Mouse (Mus musculus) heart, postnatal 0 days (tissue): ENCODE measurements around the gene Rbck1.

Experiments used
- CTCF ChIP-seq: IDR thresholded peaks from 2 replicates; pipeline ENCODE4 v1.5.1; 2016; ENCODE audit warnings: antibody characterized with exemption, control low read depth, low read depth
- EP300 ChIP-seq: IDR thresholded peaks from 2 replicates; pipeline ENCODE4 v1.6.1; 2016; ENCODE audit warnings: antibody characterized with exemption, low read depth

DNA sequence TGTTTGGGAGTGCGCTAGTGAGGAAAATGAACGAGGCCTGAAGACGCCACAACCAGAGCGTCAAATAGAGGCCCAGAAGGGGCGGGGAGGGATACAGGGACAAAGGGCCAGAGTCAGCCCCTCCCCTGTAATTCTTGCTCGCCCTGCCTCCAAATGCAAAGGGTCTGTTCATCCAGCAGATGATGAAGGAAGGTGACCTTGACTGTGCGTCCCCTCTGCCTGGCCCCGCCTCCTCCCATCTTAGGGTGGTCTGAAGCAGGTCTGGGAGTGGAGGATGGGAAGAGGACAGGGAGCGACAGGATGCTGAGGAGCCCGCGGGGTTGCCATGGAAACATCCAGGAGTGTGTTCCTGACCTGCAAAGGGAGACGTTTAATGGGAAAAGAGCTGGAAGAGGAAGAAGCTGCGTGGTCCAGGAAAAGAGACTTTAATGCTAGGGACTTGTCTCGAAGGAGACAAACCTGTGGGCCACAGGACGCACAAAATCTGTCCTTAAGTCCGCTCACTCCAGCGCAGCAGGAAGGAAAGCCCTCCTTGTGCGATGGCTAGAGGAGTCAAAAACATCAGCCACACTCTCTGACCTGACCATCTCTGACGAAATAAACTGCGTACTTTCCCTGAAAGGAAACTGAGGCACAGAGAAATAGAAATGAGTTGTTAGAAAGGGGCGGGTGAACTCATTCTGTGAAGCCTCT is 43.3 kb upstream of the Rbck1 start:
- TF ChIP-seq CTCF (no peak), EP300 (no peak)
